Mouse (Mus musculus): ENCODE results near the gene Pramel6.
"Not testable (repeated sequence)": the region's sequence is repeated elsewhere in the genome, so short reads cannot be mapped to it uniquely, and the experiment has no call there.

Pramel6 gene

DNA sequence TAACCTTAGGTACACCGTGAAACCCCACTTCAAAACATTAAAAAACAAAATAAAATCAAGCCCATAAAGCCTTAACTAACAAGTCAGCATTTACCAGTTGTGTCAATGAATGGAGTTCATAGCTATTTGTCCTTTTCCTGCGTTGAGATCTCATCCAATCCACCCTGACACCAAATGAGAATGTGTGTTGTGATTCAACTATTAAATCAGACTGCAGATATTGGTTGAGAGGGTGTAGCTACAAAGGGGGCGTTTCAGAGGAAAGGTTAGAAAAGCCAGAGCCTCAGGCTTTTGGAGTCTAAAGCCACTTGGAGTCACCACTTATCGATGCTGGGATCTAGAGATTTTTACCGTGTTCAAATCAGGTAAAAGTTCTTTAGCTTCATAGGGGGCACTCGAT is at the start of gene Pramel6:
Gene Pramel6, plus strand, starts transcription at position 301 of the 400 bp plus-strand sequence.
- DNase-seq (ENCODE audit: low spot score) = no peak

DNA sequence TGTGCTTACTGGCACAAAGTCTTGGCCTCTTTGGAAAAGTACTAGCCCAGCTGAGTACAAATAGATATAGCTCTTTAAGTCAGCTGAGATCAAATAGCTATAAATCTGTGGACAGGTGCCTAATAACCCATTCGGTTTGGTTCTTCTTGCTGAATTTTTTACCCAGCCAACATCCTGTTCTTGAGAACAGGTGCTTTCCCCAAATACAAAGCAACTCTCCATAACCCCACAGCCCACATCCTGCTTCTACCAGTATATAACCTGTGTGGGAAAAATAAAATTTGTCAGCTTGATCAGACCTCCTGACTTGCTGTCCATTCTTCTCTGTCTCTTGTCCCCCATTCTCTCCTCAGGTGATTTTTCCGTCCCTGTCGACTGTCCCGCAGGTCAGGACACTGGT is 44.6 kb upstream of the Pramel6 start:
- no peak for DNase-seq (ENCODE audit: low spot score)

DNA sequence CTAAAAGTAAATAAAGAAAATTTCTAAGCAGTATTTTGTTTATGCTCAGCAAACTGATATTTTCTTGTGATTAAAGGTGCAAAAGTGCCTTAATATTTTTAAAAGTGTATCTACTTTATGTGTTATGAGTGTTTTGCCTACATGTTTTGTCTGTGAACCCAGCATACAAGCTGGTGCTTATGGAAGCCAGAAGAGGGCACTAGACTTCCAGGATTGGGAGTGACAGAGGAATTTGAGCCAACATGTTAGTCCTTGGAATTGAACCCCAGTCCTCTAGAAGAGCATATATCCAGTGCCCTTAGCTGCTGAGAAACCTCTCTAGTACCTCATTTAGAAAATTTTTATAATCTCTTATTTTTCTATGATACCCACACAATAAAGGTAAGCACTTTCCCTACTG is 26.2 kb upstream of the Pramel6 start:
- no peak for DNase-seq (ENCODE audit: low spot score)

DNA sequence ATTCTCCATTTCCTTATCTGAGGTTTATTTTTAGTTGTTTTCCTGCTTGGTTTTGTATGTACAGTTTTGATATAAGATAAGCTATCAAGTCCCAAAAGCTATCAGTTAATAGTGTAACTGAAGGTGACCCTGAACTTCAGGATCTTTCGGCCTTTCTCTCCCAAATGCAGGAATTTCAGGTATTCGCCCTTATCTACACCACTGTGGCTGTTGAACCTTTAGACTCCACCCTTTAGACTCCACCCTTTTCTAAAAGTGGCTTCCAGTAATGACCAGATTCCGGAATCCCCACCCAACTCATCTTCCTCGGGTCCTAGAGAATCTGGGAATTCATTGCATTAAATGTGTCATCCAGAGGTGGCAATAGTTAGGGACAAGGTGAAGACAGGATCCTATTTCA is 25.2 kb upstream of the Pramel6 start:
- DNase-seq (ENCODE audit: low spot score) = no peak

DNA sequence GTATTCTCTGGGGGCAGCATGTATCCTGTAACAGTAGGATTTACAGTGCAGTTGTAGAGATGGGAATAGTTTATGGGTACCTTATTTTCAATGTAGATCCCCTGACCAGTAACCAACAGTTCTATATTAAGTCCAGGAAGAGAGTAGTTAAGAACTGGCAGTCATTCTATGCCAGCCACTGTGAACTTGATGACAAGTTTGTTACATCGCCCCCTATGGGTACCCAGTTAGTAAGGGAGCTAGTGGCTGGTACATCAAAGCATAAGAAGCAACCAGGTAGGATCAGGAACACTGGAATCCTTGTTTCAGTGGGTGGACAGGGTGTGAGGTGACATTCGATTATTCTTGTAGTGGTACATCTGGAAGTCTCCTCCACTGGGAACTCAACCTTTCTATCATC is 24.1 kb upstream of the Pramel6 start:
- DNase-seq (ENCODE audit: low spot score) = no peak

DNA sequence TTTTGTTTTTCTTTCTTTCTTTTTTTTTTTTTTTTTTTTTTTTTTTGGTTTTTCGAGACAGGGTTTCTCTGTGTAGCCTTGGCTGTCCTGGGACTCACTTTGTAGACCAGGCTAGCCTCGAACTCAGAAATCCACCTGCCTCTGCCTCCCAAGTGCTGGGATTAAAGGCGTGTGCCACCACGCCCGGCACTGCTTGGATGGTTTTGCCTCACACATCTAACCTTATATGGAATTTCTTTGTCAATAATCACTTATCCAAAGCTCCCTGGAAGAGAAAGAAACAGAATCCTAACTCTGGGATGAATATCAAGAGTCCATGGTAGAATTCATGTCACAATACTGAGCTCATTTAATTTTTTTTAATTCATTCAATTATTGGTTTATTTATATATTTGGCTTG is 9.4 kb upstream of the Pramel6 start, which contains the start of gene Pramel7:
Gene Pramel7, minus strand, starts transcription at position 101 of the 400 bp plus-strand sequence.
- DNase-seq (ENCODE audit: low spot score) = not testable (repeated sequence)

DNA sequence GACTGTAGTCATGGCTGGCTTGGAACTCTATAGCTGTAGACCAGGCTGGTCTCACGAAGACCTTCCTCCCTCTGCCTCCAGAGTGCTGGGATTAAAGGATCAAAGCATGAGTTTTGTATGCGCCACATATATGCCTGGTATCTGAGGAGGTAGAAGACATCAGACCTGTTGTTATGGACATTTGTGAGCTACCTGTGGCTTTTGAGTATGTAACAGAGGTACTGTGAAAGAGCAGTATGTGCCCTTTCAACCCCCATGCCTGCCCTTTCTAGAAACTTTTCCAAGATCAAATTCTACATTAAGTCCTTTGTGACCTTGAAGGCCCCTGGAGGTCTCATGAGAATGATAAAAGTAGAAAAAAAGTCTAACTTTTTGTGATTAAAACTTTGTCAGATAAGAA is 8.7 kb downstream of the Pramel6 start:
- DNase-seq (ENCODE audit: low spot score) = no peak

DNA sequence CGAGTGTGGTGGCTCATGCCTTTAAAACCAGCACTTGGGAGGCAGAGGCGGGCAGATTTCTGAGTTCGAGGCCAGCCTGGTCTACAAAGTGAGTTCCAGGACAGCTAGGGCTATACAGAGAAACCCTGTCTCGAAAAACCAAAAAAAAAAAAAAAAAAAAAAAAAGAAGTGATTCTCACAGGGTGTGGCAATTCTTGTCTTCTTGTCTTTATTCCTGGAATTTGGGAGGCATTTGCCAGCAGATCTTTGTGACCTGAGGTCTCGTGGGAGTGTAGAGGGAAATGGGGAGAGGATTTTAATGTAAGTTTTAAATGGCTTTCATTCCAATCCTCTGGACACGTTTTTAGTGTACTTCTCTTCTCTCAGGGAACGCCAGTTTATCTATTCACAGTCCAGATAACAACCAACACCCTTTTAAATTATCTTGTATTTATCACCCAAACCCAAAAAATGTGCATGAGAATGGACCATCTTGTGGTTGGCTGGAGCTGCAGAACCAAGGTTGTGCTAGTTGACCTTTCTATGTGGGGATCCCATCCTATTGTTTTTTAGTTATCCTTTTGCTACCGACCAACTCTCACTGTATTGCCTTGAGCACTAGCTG is 9.2 kb downstream of the Pramel6 start:
- no peak for DNase-seq (ENCODE audit: low spot score)

DNA sequence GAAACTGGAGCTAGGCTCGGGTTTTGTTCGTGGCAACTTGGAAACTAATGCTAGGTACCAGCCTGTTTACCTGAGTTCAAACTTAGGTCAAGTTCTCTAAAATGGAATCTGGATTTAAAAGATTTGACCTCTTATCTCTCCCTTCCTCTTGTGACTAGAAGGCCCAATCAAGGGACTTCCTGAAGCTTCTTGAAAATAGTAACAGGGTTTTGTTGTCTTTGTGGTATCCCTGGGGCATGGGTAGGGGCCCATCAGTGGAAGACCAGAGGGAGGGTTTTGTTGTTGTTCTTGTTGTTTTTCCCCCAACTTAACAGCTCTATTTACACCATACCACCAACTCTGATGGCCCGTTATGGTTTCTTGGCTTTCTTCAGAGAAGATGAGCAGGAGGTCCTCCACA is 10.2 kb downstream of the Pramel6 start:
- no peak for DNase-seq (ENCODE audit: low spot score)

DNA sequence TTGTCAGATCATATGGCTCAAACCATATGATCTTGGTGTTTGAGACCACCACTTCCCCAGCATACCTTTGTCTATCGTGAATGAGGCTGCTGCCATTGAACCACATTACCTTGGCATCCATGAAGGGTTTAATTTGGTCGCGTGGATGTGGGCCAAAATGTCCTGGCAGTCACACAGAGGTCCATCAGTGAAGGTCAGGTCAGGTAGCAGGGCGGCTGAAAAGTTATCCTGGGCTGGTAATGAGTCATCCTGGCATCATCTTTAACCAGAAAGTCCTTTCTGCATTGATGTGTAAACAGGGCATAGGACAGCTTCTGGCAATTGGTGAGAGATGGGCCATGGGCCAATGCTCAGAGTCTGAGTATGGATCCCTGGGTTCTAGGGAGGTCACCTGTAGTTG is 14.3 kb downstream of the Pramel6 start:
- DNase-seq (ENCODE audit: low spot score) = no peak

DNA sequence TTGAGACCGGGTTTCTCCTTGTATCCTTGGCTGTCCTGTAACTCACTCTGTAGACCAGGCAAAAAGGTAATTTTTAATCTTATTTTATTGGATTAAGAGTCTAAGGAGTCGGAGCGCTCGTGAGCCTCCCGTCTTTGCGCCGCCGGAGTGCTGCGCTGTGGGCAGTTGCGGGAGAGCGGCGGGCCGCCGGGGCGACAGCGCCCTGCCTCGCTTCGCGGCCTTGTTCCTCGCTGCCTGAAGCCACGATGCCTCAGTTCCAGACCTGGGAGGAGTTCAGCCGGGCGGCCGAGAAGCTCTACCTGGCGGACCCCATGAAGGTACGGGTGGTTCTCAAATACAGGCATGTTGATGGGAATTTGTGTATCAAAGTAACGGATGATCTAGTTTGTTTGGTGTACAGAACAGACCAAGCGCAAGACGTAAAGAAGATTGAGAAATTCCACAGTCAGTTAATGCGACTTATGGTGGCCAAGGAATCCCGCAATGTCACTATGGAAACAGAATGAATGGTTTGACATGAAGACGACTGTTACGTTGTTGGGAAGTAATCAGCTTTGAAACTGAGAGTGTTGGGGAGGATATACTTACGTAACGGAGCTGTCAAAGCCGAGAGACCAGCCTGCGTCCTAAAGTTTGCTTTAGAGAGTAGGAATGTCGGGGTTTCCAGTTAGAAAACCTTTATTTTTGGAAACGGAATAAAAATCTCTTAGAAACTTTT is 19.7 kb downstream of the Pramel6 start:
- not testable (repeated sequence) for DNase-seq (ENCODE audit: low spot score)

DNA sequence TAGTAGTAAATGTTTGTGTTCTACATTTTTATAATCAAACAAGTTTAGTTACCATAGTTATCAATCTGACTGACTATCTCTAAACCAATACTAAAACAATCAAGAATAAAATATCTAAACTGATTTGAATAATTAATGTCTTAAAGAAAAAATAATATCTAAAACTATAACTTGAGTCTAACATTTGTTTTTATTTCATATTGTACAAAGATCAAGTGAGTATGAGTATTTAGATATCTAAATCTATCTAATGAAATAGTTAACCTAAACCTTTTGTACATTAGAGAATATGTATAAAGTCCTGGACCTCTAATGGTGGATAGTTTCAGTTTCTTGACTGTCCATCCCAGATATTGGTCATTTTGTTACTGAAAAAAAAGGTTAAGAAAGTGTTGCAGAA is 25.1 kb downstream of the Pramel6 start, which contains the start of gene Olfr153:
Gene Olfr153, plus strand, starts transcription at position 301 of the 400 bp plus-strand sequence.
- no peak for DNase-seq (ENCODE audit: low spot score)

DNA sequence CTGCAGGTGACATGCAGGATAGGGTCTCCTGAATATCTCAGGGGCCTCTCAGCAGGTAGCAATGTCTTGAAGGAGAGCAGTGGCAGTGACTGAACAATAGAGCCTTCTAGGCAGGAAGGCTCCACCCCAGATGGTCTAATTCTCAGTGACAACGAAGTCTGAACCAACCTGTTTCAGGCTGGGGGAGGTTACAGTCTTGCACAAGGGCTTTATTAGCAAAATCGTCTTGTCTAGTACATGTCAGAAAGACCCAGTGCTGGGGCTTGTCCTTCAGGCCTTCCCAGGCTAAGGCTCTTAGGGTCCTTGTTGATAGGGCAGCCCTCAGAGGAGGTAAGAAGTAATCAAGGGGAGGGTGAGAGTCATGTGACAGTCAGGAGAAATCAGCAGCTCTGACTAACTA is 28.5 kb downstream of the Pramel6 start:
- no peak for DNase-seq (ENCODE audit: low spot score)

DNA sequence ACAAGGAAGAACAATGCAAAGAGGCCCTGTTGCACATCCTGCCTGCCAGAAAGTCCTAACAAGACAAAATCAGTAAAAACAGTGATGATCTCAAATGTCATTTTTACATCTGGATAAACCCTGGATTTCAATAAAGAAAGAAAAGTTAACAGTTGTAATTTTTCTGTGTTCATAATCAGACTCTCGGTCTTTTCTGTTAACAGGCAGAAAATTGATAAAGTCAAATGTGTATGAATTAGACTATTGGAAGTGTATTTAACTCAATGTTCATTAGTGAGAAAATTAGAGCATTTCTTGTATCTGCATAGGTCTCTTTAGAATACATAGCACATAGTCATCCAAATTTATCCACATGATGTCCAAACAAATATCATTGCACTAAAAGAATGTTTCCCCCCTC is 39.1 kb downstream of the Pramel6 start, which contains the start of gene Olfr1128:
Gene Olfr1128, minus strand, starts transcription at position 101 of the 400 bp plus-strand sequence.
- no peak for DNase-seq (ENCODE audit: low spot score)

All from left cerebral cortex, adult 11 months (tissue).